Mouse (Mus musculus): ENCODE results near the gene Hs1bp3. TPM values are rescaled to one million over a fixed set of nuclear protein-coding genes. Genes with fewer than 3 reads are reported as not detected.

Gene Hs1bp3
- polyA plus RNA-seq, 1 experiment from 2014 or later, result 21.4 TPM

DNA sequence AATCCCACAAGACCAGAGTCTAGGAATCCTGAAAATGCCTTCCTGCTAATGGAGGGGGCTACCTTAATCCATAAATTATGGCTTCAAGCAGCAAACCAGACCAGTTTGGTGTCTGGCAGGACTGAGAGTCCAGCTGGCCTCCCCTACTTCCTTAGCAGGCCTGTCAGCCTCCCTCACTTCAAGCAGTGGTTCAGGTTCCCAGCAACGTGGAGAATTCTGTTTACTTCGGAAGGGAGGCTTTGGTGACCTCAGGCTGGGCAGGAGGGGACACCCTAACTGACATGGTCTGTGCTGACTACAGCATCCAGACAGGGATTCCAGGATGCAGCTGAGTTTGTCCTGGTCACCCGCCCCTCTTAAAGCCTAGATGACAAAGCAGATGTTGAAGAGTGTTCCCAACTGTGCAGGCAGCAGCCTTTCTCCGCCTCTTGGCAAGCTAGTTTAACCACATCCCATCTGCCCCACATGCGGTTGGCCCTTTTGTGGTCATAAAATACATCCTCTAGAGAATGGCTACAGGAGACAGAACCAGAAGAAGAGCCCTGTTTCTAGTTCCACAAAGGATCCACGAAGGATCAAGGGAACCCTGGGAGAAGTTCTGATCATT is 17.8 kb upstream of the Hs1bp3 start:
- H3K9me3 ChIP-seq, result no peaks in the 10 kb centered on the region
- WGBS, result 31% methylated on average over 6 of the region's 6 CpGs
- H3K27ac ChIP-seq, result no peak overlapping the region
- H3K4me2 ChIP-seq (replicated peaks), result no peak overlapping the region
- H3K4me3 ChIP-seq, result no peak overlapping the region
- no peak overlapping the region for H3K9ac ChIP-seq
- H3K36me3 ChIP-seq, result no peaks in the 10 kb centered on the region
- peaks cover 64% of the 10 kb centered on the region for H3K27me3 ChIP-seq
- ATAC-seq (ENCODE audit: low FRiP score, low read depth), result no peak
- peaks cover 25% of the 10 kb centered on the region for H3K4me1 ChIP-seq

DNA sequence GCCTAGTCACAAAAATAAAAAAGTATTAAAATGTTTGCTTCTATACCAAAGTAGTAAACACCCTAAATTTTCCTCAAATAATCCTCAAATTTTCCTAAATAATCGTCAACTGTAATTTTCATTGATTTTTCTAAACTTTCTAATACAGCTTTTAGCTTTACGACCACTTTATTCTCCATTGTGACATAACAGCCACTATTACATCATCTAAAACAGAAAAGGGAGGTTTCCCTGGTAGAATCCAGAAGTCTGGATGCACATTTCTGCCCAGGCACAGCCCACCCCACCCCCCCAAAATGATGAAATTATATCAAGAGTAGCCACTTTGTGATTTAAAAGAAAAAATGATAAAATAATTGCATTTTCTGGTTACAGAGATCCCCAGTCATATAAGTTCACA is 17.1 kb upstream of the Hs1bp3 start:
- Histone ChIP-seq H3K4me1 (peaks cover 25% of the 10 kb centered on the region), H3K9ac (no peak overlapping the region), H3K4me2 (replicated peaks) (no peak overlapping the region), H3K36me3 (no peaks in the 10 kb centered on the region), H3K27me3 (peaks cover 72% of the 10 kb centered on the region), H3K4me3 (no peak overlapping the region), H3K9me3 (no peaks in the 10 kb centered on the region), H3K27ac (no peak overlapping the region)
- ATAC-seq (ENCODE audit: low FRiP score, low read depth), result no peak
- WGBS, result 75% methylated on average over 2 of the region's 2 CpGs

DNA sequence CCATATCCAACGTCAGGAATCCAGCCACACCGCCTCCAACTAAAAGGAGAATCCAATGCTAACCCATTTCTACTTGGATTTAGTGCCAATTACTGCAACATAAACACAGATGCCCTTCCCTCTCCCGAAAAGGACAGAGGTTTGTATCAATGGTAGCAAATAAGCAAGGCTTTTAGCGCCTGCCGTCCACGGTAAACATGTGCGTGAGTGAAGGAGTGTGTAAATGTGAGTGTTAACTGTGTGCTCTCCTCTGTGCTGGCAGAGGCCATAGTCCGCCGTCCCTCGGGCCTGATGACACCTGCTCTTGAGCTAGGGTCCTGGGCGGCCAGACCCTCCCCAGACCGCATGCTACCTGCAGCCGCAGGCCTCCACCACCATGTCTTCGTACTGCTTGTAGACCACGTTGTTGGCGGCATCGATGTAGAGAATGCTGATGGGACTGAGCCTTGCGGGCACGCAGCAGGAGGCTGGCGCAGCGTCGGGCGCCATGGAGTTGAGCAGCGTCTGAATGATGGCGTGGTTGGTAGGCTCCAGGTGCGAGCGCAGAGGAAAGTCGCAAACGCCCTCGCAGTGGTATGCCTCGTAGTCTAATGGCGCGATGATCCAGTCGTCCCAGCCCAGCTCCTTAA is 15.5 kb upstream of the Hs1bp3 start:
- Histone ChIP-seq H3K4me2 (replicated peaks) (peak overlapping the region; percentile 67), H3K4me3 (peak overlapping the region; percentile 45), H3K36me3 (no peaks in the 10 kb centered on the region), H3K9ac (0 out of 2 replicates have a peak overlapping the region, but pooled peaks have one; percentile 39), H3K27ac (no peak overlapping the region), H3K4me1 (peaks cover 37% of the 10 kb centered on the region), H3K9me3 (no peaks in the 10 kb centered on the region), H3K27me3 (peaks cover 87% of the 10 kb centered on the region)
- ATAC-seq (ENCODE audit: low FRiP score, low read depth), result no peak
- WGBS, result 6% methylated on average over 34 of the region's 34 CpGs

DNA sequence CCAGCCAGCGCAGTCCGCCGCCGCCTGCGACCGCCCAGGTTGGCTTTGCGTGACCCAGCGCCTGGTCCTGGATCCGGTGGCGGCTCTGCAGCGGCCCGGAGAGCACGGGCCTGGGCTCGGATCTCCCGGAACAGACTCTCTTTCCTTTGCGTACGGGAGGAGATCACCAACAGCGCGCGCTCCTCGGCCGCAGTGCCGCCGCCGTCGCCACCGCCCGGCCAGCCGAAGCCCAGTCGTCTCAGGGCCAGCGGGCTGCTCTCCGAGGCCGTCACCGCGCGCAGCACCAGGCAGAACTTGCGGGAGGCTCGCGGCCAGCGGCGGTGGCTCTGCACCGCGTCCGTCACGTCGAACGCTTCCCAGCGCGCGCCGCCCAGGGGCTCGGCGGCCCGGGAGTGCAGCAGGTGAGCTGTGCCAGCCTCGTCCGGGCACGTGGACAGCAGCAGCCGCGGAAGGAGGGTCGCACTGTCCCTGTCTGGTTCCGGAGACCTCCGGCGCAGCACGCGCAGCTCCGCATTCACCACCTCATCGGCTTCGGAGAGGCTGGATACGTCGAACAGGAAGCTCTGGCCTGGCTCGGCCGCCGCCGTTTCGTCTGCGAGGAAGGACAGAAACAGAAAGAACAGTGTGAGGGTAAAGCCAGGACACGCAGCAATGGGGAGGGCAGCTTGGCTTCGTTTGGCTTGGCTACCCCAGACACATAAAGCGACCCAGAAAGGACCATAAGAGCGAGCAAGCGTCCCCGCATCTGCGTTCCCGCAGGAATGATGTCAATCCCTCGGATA is 14.7 kb upstream of the Hs1bp3 start:
- Histone ChIP-seq H3K4me3 (peak overlapping the region; percentile 45), H3K9ac (peak overlapping the region; percentile 39; the same call in 1 of the 2 replicates), H3K4me2 (replicated peaks) (peak overlapping the region; percentile 67), H3K27me3 (peaks cover 96% of the 10 kb centered on the region), H3K36me3 (no peaks in the 10 kb centered on the region), H3K9me3 (no peaks in the 10 kb centered on the region), H3K27ac (no peak overlapping the region), H3K4me1 (peaks cover 37% of the 10 kb centered on the region)
- no peak for ATAC-seq (ENCODE audit: low FRiP score, low read depth)
- WGBS, result 2% methylated on average over 84 of the region's 85 CpGs

DNA sequence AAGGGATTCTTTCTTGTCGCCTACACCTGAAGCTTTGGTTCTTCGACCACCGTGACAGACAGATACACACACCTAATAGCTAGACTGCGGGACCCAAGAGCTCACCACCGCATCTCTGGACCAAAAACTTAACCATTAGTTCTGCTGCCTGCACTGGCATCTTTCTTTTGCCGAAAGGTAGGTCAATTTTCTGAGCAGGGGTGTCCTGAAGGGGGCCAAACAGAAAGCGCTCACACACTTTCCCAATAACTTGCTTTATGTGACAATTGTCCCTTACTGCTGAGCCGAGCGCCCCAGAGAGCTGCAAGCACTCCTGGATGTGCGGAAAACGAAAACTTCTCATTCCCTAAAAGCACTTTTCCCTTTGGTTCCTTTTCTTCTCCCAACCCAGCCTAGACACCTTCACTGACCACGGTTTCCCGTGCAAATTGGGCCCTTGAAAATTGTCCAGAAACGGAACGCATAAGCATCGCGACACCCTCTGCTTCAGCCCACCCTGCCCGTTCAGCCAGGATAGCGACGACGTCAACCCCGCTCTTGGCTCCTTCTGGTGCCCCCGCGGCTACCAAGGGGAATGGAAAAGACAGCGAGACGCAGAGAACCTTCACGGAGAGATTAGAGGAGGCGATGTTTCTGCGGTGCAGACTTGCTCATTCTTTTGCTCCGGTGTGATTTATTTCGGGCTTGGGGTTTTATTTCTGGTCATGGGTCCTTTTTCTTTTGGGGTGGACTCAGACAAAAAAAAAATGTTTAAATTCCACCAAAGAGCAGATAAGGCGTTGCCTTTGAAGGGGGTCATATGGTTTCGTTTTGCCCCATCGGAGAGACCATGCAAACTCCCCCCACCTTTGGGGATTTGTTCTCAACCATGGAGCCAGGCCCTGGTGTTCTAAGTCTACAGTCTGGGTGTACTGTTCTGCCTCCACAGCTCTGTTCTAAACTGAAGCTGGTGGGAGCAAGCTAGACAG is 13.8 kb upstream of the Hs1bp3 start:
- whole genome bisulfite sequencing, result 5% methylated on average over 34 of the region's 34 CpGs
- Histone ChIP-seq H3K4me1 (peaks cover 37% of the 10 kb centered on the region), H3K27ac (no peak overlapping the region), H3K9ac (no peak overlapping the region), H3K4me2 (replicated peaks) (peak overlapping the region; percentile 67), H3K36me3 (no peaks in the 10 kb centered on the region), H3K9me3 (no peaks in the 10 kb centered on the region), H3K27me3 (peaks cover 98% of the 10 kb centered on the region), H3K4me3 (peak overlapping the region; percentile 45)
- ATAC-seq (ENCODE audit: low FRiP score, low read depth), result no peak

DNA sequence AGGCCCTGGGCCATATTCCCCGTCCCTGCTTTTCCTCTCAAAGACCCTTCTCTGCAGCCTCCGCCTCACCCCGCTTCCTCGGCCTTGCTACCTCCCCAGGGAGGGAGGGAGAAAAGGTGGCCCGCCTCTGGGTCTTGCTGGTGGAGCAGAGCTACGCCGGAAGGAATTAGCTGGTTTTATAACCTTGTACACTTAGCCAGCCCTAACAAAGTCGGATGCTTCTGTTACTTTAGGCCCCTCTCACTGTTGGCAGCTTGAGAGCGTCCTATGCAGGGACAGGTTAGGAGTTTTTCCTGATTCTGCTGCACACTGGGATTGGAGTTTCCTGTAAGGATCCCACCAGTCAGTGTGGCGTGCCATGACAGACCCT is 13.1 kb upstream of the Hs1bp3 start:
- Histone ChIP-seq H3K36me3 (no peaks in the 10 kb centered on the region), H3K4me2 (replicated peaks) (peak overlapping the region; percentile 40), H3K9me3 (no peaks in the 10 kb centered on the region), H3K4me1 (peaks cover 37% of the 10 kb centered on the region), H3K27ac (no peak overlapping the region), H3K4me3 (peak overlapping the region; percentile 27; the same call in 1 of the 2 replicates), H3K9ac (no peak overlapping the region), H3K27me3 (peaks cover 97% of the 10 kb centered on the region)
- no peak for ATAC-seq (ENCODE audit: low FRiP score, low read depth)
- WGBS, result 19% methylated on average over 10 of the region's 10 CpGs

DNA sequence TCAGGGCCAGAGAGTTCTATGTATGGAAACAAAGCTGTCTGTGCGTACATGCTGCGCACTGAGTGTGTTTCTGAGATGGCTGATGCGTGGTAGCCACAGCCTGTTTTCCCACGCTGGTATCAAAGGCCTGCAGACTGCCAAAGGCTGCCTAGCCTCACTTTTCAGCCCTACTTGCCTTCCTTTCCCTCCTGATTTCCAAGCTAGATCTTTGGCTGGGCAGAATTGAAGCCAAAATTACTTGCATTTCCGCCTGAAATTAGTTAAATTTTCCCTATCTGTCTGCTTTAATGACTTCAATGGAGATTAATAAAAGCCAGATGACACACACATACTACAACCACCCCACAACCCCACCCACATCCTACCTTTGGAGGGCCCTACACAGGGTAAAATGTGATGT is 12.7 kb upstream of the Hs1bp3 start:
- no peak overlapping the region for H3K4me2 ChIP-seq (replicated peaks)
- H3K9me3 ChIP-seq, result no peaks in the 10 kb centered on the region
- WGBS, result 37% methylated on average over 5 of the region's 5 CpGs
- H3K4me1 ChIP-seq, result peaks cover 37% of the 10 kb centered on the region
- no peak overlapping the region for H3K9ac ChIP-seq
- H3K27ac ChIP-seq, result no peak overlapping the region
- no peaks in the 10 kb centered on the region for H3K36me3 ChIP-seq
- no peak overlapping the region for H3K4me3 ChIP-seq
- no peak for ATAC-seq (ENCODE audit: low FRiP score, low read depth)
- peaks cover 97% of the 10 kb centered on the region for H3K27me3 ChIP-seq

DNA sequence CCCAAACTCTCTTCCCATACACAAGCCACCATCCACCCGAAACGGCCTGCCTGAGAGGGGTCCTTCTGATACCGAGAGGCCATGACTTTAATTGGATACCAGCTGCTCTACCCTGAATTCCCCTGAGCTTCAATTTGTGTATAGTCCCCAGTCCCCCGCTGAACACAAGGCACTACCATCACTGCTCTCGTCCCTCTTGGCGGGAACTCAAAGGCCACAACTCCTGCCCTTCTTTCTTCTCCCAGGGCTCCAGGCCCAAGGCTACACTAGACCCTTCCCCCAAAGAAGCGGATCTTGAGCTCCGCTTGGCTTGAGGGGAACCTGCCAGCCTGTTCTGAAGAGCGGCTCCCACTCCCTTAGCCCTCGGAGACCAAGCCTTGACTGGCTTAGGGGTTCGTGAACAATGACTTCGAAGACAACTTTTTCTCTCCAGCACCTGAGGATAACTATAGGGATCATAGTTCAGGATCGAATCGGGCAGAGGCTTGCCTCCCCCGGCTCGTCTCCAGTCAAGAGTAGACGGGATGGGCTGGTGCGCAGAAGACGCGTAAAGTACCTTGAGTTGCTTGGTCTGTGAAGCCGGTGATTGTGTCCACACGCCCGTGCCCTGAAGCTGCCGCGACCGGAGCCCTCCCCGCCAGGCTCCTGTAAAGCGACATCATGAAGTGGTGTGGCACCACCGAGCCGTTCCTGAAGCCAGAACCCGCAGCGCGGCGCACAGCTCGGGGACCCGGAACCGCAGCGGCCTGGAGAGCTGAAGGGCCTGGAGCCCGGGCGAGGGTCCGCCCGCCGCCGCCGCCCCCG is 12.0 kb upstream of the Hs1bp3 start:
- H3K9ac ChIP-seq, result peak overlapping the region; percentile 55
- no peak overlapping the region for H3K27ac ChIP-seq
- no peaks in the 10 kb centered on the region for H3K9me3 ChIP-seq
- ATAC-seq (ENCODE audit: low FRiP score, low read depth), result no peak; the same call in 1 of the 2 replicates
- H3K36me3 ChIP-seq, result no peaks in the 10 kb centered on the region
- peaks cover 98% of the 10 kb centered on the region for H3K27me3 ChIP-seq
- WGBS, result 3% methylated on average over 46 of the region's 46 CpGs
- H3K4me3 ChIP-seq, result peak overlapping the region; percentile 50
- H3K4me1 ChIP-seq, result peaks cover 37% of the 10 kb centered on the region
- peak overlapping the region; percentile 89 for H3K4me2 ChIP-seq (replicated peaks)

DNA sequence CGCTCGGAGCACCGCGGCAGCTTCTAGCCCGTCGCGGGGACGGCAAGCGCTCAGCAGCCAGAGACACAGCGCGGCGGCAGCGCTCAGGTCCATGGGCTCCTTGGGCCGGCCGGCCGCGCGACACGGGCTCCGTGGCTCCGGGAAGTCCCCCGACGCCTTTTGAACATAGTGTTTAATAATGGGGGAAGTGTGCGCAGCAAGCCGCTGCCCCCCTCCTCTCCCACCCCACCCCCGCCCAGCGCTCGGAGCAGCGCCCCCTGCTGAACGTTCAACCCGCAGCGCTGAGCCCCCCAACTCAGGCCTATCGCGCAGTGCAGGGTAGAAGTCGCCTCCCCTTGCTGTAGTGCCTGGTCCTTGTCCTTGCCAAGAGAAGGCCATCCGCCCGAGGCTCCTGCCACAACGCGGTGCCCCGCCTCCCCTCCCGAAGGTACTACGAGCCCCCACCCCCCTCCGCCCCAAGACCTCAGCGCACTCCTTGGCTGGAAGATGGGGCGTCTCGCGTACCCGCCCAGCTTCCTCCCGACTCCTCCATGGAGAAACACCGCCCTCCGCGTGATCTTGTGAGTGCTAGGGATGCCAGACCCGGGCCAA is 11.3 kb upstream of the Hs1bp3 start, which contains the start of gene Gdf7:
Gdf7 (minus strand) TSS at position 114 of the 591 bp plus-strand sequence.
- peak; percentile 34; the same call in 1 of the 2 replicates for ATAC-seq (ENCODE audit: low FRiP score, low read depth)
- Histone ChIP-seq H3K4me3 (peak within 1 kb of the TSS; percentile 50), H3K9ac (peak within 1 kb of the TSS; percentile 55), H3K27me3 (peaks cover 96% of the 10 kb centered on the region), H3K4me1 (peaks cover 37% of the 10 kb centered on the region), H3K36me3 (no peaks in the 10 kb centered on the region), H3K4me2 (replicated peaks) (peak within 1 kb of the TSS; percentile 89), H3K9me3 (no peaks in the 10 kb centered on the region), H3K27ac (no peak within 1 kb of the TSS)
- WGBS, result 1% methylated on average over 47 of the region's 53 CpGs

DNA sequence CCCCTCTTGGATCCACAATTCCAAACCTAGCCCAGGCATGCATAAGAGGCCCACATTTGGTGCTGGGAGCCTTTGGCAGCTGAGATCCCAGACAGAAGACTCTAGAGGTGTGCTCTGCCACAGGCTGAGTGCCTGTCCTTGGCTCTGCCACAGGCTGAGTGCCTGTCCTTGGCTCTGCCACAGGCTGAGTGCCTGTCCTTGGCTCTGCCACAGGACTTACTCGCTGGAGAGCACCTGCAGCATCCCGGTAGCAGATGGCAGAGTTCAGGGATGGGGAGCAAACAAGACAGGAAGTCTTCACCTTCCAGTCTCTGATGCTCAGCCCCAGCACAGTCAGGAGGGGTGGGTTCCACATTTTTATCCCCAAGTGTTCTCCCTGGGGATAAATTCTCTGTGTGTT is 8.0 kb upstream of the Hs1bp3 start:
- whole genome bisulfite sequencing, result 41% methylated on average over 2 of the region's 2 CpGs
- H3K27ac ChIP-seq, result no peak overlapping the region
- H3K36me3 ChIP-seq, result no peaks in the 10 kb centered on the region
- H3K4me3 ChIP-seq, result no peak overlapping the region
- peaks cover 17% of the 10 kb centered on the region for H3K4me1 ChIP-seq
- H3K9ac ChIP-seq, result no peak overlapping the region
- H3K9me3 ChIP-seq, result no peaks in the 10 kb centered on the region
- peaks cover 70% of the 10 kb centered on the region for H3K27me3 ChIP-seq
- ATAC-seq (ENCODE audit: low FRiP score, low read depth), result no peak
- H3K4me2 ChIP-seq (replicated peaks), result no peak overlapping the region

Data from limb, embryonic 13.5 days (tissue).